ENCODE assay signal across 15 mouse cellular contexts in genomic region chr15:82317839-82318238, GRCm38 (mm10). TPM values are rescaled to one million over a fixed set of nuclear protein-coding genes. Genes with fewer than 3 reads are reported as not detected.
"Had no signal": no experiment of that assay in that cellular context is flagged by ENCODE, and none has a peak within 500 bp of the region (broad histone marks: within the 10 kb centered on the region; RNA-seq: fewer than 3 reads in every experiment).

No protein-coding gene starts in this region.

- H3K4me1 ChIP-seq: limb, embryonic 15.5 days; midbrain, embryonic 12.5 days; neural tube, embryonic 13.5 days had no signal

- H3K4me2 ChIP-seq: limb, embryonic 15.5 days; liver, embryonic 13.5 days; midbrain, embryonic 12.5 days; neural tube, embryonic 13.5 days had no signal

- H3K9ac ChIP-seq: limb, embryonic 15.5 days; liver, embryonic 13.5 days; liver, postnatal 0 days; midbrain, embryonic 12.5 days; neural tube, embryonic 13.5 days had no signal

- H3K36me3 ChIP-seq: limb, embryonic 15.5 days; liver, embryonic 13.5 days; midbrain, embryonic 12.5 days; neural tube, embryonic 13.5 days had no signal

- H3K4me3 ChIP-seq: limb, embryonic 15.5 days; liver, embryonic 13.5 days; midbrain, embryonic 12.5 days; neural tube, embryonic 13.5 days had no signal

- H3K27ac ChIP-seq: limb, embryonic 15.5 days; liver, embryonic 13.5 days; macrophage; midbrain, embryonic 12.5 days; neural tube, embryonic 13.5 days had no signal

- H3K27me3 ChIP-seq: limb, embryonic 15.5 days; liver, embryonic 13.5 days; midbrain, embryonic 12.5 days; neural tube, embryonic 13.5 days had no signal

- DNase-seq: kidney, adult 11 months; kidney, postnatal 14 days; liver, embryonic 13.5 days; liver, postnatal 0 days; right cerebral cortex, postnatal 14 days; thymus, postnatal 36 days had no signal

- ATAC-seq: liver, postnatal 0 days; midbrain, embryonic 16.5 days had no signal

- H3K9me3 ChIP-seq: limb, embryonic 15.5 days; midbrain, embryonic 12.5 days; neural tube, embryonic 13.5 days had no signal

RNA-seq across cellular contexts. Expression of gene Wbp2nl, which starts 19.1 kb away (rescaled TPM):
- total RNA-seq: layer of hippocampus, postnatal 25 days; left cerebral cortex, adult 8-10 months; left cerebral cortex, postnatal 25 days; megakaryocyte-erythroid progenitor cell, adult 5-6 weeks had no signal
- polyA plus RNA-seq: macrophage; neural tube, embryonic 13.5 days had no signal
